In genomic region chr4:62023646-62024045, GRCm38 (mm10) we compare ENCODE assay signal across 30 mouse cellular contexts. TPM values are rescaled to one million over a fixed set of nuclear protein-coding genes. Genes with fewer than 3 reads are reported as not detected.
"Had no signal": no experiment of that assay in that cellular context is flagged by ENCODE, and none has a peak within 500 bp of the region (broad histone marks: within the 10 kb centered on the region; RNA-seq: fewer than 3 reads in every experiment).

No protein-coding gene starts in this region.

- ATAC-seq: hindbrain, embryonic 16.5 days; inflammation-experienced regulatory T-cells, adult 6 months; intestine, embryonic 15.5 days; intestine, postnatal 0 days; liver, embryonic 12.5 days had no signal

- H3K4me3 ChIP-seq: gastrocnemius, adult 2 months; heart, embryonic 10.5 days; heart, embryonic 12.5 days; hindbrain, embryonic 10.5 days; hindbrain, embryonic 12.5 days; intestine, embryonic 15.5 days; layer of hippocampus, adult 2 months; limb, embryonic 12.5 days; liver, embryonic 12.5 days had no signal

- DNase-seq: gastrocnemius, adult 2 months; gastrocnemius, postnatal 10 days; gastrocnemius, postnatal 25 days; heart, adult 18-20 months; heart, postnatal 10 days; heart, postnatal 4 days; kidney, adult 18-20 months; kidney, adult 8-10 months; kidney, postnatal 14 days; kidney, postnatal 4 days; left cerebral cortex, postnatal 4 days; liver had no signal

- H3K9me3 ChIP-seq: heart, embryonic 10.5 days; heart, embryonic 12.5 days; hindbrain, embryonic 12.5 days; intestine, embryonic 15.5 days; liver, embryonic 12.5 days had no signal

- H3K9ac ChIP-seq: heart, embryonic 12.5 days; hindbrain, embryonic 12.5 days; hindbrain, embryonic 14.5 days; intestine, embryonic 15.5 days; limb, embryonic 12.5 days; liver, embryonic 12.5 days; liver, embryonic 14.5 days had no signal

- H3K27ac ChIP-seq: gastrocnemius, adult 2 months; heart, embryonic 10.5 days; hindbrain, embryonic 10.5 days; hindbrain, embryonic 12.5 days; hindbrain, embryonic 14.5 days; intestine, embryonic 15.5 days; kidney, postnatal 0 days; layer of hippocampus, adult 2 months; limb, embryonic 12.5 days; liver, embryonic 12.5 days; liver, embryonic 14.5 days had no signal

- H3K4me2 ChIP-seq: heart, embryonic 12.5 days; hindbrain, embryonic 12.5 days; hindbrain, embryonic 14.5 days; intestine, embryonic 15.5 days; limb, embryonic 12.5 days; liver, embryonic 12.5 days had no signal

- H3K36me3 ChIP-seq: heart, embryonic 10.5 days; heart, embryonic 12.5 days; hindbrain, embryonic 10.5 days; hindbrain, embryonic 12.5 days; intestine, embryonic 15.5 days; limb, embryonic 12.5 days; liver, embryonic 12.5 days had no signal

- H3K27me3 ChIP-seq: heart, embryonic 12.5 days; hindbrain, embryonic 12.5 days; intestine, embryonic 15.5 days; limb, embryonic 12.5 days; liver, embryonic 12.5 days had no signal

- H3K4me1 ChIP-seq: heart, embryonic 10.5 days; heart, embryonic 12.5 days; hindbrain, embryonic 10.5 days; hindbrain, embryonic 12.5 days; intestine, embryonic 15.5 days; limb, embryonic 12.5 days; liver, embryonic 12.5 days had no signal

RNA-seq across cellular contexts. Expression of gene Mup20, which starts 30.3 kb away (rescaled TPM):
- polyA plus RNA-seq: heart, embryonic 10.5 days; heart, embryonic 12.5 days; heart, embryonic 14.5 days; heart, embryonic 16.5 days; hindbrain, embryonic 10.5 days; hindbrain, embryonic 12.5 days; hindbrain, embryonic 14.5 days; hindbrain, embryonic 16.5 days; inflammation-experienced regulatory T-cells, adult 6 months; intestine, embryonic 15.5 days; kidney, embryonic 14.5 days; kidney, postnatal 0 days; limb, embryonic 12.5 days; limb, embryonic 14.5 days; liver, embryonic 12.5 days; liver, embryonic 14.5 days had no signal
